Mouse (Mus musculus): ENCODE measurements at regions not wholly inside any gene's neighbourhood (a gene's known extent, or its start where the extent isn't known, plus 50 kb on each side); places are given as distances from the start of the nearest gene placed in this dataset.
"Not testable (repeated sequence)": the region's sequence is repeated elsewhere in the genome, so short reads cannot be mapped to it uniquely, and the experiment has no call there.

GRCm38 (mm10) chr6:114538185-114538584, 104.7 kb upstream of the Atg7 start:
- not testable (repeated sequence) for DNase-seq (ENCODE audit: inconsistent ontology term)

DNA sequence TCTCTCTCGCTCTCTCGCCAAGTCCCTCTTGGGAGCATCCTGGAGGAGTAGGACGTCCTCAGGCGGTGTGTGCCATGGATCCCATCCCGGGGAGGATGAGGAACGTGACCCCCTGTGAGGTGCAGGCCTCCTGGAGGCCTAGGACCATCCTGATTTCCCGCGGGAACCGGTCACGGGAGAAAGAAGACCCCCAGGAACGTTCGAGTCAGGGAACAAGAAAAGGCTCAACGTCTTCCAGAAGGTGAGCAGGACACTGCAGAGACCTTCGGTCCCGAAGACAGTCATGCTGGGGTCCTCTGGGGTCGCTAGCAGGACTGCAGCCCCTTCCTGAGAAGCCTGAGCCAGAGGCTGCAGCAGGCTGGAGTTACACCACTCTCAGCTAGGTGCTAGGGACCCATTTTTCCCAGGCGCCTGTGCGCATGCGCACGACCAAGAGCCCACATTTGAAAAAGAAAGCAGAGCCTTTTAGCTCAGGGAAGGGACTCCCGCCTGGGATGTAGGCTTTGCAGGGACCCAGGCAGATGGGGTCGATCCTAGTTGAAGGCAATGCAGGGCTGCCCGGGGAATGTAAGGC, 92.7 kb upstream of the Atg7 start:
- peak; percentile 1 for DNase-seq (ENCODE audit: inconsistent ontology term)

DNA sequence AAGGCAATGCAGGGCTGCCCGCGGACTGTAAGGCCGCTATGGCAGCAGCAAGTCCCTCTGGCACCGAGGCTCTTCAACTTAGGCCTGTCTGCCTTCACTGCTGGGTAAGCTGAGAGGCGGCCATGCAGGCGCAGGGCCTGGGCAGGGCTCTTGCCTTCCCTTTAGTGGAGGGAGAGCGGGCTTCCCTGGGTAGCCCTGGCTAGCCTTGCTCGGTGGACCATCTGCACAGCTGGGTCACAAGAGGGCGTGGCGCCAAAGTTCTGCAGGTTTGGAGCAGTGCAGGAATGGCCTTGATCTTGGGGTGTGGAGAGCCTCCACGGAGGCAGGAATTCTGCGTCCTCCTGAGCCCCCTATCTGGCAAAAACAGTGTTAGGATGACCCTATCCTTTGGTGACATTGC, 89.8 kb upstream of the Atg7 start:
- DNase-seq (ENCODE audit: inconsistent ontology term) = not testable (repeated sequence)

DNA sequence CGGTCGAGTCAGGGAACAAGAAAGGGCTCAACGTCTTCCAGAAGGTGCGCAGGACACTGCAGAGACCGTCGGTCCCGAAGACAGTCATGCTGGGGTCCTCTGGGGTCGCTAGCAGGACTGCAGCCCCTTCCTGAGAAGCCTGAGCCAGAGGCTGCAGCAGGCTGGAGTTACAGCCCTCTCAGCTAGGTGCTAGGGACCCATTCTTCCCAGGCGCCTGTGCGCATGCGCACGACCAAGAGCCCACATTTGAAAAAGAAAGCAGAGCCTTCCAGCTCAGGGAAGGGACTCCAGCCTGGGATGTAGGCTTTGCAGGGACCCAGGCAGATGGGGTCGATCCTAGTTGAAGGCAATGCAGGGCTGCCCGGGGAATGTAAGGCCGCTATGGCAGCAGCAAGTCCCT, 87.7 kb upstream of the Atg7 start:
- DNase-seq (ENCODE audit: inconsistent ontology term) = peak; percentile 20

- peak; percentile 76 for DNase-seq (ENCODE audit: inconsistent ontology term)
Observed at GRCm38 (mm10) chr6:114577319-114577718, 65.6 kb upstream of the Atg7 start.

All from Muller cell, postnatal 12 days (primary cell).